Mouse (Mus musculus) layer of hippocampus, adult 18-20 months (tissue): ENCODE results near the gene Kcnj8. TPM values are rescaled to one million over a fixed set of nuclear protein-coding genes. Genes with fewer than 3 reads are reported as not detected.
"Not testable (repeated sequence)": the region's sequence is repeated elsewhere in the genome, so short reads cannot be mapped to it uniquely, and the experiment has no call there.

ENCODE experiments used
- DNase-seq, 2 experiments: peaks; one replicate each; pipeline ENCODE4 v3.0.0; 2022; ENCODE audit warnings: low spot score in 2 of 2
- total RNA-seq, 2 experiments: library from RNA; stranded (reverse); gene quantifications; 2 replicates each; pipeline ENCODE4 v1.2.3; 2021

The Kcnj8 gene
- total RNA-seq, 2 experiments from 2014 or later, result 1.6 to 2.2 TPM

DNA sequence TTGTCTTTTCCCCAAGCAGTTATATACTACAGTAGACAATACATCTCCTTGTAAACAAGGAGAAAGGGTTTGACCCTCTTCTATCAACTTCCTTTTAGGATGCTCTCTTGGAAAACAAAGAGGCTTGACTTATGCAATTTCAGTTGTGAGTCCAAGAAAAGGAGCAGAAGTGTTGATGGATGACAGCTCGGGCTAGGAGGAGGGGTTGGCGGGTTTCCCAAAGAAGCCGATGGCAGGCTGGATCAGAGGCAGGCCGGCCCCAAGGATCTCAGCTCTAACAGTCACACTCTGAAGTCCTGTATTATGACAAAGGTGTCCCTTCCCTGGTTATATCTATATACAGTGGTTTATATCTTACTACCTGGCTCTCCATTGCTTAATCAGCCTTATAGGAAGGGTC is 19.9 kb downstream of the Kcnj8 start:
- DNase-seq, result peak in 1 of 2 experiments; percentile 11

DNA sequence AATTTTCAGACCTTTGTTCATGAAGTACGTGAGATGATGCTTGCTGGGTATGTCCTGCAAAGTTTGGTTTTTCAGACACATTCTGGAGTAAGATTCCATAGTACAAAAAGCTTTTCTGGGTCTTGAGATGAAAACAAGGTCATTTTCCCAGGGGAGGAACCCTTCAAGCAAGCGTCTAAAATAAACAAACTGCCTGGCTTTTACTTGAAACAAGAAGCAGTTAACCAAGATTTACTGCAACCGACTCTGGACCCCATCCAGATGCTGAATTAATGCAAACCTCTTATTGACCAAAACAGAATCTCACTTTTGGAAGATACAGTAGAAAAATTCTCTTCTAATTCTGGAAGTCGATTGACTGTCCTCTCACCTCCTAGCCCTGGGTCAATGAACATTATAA is 20.5 kb downstream of the Kcnj8 start:
- no peak for DNase-seq

DNA sequence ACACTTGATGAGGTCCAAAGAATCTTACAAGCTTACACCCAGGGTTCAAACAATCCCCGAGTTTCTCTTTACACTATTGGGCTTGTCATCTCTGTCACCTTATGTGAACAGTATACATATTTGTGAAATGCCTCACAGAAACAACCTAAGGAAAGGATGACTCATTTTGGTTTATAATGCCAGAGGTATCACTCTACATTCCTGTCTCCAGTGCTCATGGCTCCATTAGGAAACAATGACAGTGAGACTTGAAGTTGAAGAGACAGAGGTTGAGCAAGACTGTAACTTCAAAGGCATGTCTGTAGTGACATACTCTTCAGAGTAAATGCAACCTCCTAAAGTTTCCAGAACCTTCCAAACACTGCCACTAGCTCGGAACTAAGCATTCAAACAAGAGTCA is 23.0 kb downstream of the Kcnj8 start:
- DNase-seq, result no peak

DNA sequence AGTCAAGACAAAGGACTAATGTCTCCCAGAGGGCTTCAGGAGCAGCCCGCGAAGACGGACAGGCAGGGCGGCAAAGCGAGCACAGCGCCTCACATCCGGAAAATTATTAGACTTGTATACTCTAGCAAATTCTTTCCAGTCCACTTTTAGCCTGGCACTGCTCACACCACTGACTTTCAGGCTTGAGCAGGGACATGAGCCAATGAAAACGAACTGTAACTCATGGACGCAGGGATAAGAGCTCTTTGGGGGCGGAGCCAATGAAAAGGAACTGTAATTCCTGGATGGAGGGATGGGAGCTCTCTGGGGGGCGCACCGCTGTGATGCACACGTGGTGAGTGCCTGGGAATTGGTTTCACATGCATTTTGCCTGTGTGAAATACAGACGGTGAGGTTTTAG is 26.3 kb downstream of the Kcnj8 start:
- DNase-seq, result no peak

DNA sequence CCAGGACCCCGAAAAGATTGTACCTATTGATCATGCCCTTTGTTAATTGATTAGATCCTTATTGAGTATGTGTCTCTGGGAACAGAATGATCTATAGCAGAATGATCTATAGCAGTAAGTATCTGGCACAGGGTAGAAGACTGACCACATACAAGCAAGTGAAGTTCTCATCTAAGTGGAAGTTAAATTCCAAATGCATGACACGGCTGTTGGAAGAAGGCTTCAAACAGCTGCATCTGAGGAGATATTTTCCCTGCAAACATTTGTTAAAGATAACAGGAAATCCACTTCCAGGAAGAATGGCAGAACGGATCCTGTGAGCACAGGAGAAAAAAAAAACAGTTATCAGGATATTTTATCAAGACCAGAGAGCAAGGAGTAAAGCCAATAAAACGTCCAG is 27.8 kb downstream of the Kcnj8 start:
- DNase-seq, result no peak

DNA sequence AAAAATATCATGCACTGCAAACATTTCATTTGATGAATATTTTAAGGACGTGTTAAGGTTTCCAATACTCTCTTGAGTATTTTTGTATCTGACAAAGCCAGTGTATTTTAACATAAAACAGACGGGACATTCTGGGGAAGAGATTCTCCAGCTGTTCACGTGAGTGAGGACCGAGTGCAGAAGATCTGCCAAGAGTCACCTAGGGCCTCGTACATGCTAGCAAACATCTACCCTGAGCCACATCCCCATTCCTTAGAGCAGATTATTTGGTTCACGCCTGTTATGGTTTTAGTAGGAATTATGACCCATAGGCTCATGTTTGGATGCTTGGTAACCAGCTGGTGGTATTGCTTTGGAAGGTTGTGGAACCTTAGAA is 28.6 kb downstream of the Kcnj8 start:
- DNase-seq, result no peak

DNA sequence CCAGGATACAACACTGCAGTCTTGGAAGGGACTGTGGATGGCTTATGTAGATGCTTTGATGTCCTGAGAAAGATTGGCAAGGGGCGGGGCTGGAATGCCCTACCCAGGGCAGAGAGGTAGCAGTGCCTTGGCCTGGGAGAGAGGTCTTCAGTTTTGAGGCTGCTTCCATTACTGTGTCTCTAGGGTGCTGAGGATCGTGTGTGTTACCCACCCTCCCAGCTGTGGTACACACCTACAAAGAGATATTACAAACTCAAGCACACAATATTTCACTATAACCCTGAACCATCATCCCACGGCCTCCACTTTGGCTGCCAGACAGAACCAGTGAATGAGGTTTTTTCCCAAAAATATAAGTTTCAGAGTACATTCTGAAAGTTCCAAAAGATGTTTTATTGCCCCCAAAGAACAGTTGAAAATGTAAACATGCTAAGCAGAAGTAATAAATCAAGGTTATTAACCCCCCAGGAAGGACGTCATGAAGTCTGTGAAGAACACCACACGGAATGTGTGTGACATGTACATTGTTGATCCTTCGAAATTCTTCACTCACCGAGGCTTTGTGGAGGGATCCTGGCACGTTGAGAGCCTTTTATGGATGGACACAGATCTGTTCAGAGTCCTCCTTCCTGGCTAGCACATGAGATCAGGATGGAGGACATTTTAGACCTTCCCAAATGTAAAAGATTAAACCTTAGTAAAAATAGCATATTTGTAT is 29.2 kb downstream of the Kcnj8 start:
- DNase-seq, result no peak

DNA sequence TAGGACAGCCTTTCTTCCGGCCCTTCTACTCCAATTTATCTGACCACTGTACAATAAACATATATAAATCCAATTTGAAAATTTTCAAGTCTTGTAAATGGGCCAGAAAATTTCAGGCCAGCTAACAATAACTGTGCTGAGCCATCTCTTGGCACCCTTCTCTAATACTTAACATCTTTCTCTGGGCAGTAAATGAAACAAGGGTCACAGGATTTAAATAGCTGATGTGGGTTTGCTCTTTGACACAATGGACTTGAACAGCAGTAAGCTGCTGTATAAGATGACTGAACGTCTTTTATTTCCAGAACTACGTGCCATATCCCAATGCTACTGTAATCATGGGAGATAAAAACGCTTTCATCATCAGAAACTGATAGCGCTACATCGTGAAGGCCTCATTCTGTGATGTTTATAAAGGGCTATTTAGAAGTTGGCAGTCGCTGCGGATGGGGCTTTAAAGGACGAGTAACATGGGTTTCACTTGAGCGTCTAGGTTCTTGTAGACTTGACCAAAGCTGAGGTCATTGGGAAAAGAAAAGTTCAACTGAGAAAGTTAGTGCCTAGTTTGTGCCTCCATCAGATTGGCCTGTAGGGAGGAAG is 30.8 kb downstream of the Kcnj8 start:
- no peak for DNase-seq

DNA sequence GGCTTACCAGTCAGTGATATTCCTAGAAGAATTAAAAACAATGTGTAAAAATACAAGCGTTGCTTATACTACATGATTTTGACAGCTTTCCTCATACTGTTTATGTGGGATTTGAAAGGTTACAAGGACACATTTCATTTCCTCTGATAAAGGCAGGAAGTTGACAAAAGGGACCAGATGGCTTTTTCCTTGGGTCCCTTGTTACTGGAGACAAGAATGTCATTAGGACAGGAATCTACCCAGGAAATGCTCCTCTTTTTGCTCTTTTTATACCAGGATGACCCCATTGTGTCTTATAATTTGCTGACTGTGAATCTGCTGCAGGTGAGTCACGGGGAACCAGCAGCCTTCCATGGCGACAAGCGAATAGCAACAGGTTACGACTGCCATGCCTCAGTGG is 31.3 kb downstream of the Kcnj8 start:
- DNase-seq, result no peak

DNA sequence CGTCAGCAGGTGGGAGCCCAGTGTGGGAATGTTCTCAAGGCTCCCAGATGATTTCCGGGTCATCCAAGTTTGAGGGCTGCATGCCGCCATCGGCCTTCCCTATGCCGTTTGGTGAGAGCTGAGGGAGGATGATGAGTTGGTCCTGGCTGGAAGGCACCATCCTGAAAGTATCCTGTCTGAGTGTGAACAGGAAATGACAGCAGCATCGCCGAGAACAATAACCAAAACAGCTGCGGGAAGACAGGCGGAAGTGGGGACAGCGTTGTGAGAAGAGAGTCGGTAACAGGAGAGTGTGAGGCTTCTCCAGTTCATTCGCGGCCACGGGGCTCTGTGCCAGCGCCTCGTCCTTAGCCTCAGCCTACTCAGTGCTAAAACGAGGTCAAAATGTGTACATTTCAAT is 32.9 kb downstream of the Kcnj8 start:
- no peak for DNase-seq

DNA sequence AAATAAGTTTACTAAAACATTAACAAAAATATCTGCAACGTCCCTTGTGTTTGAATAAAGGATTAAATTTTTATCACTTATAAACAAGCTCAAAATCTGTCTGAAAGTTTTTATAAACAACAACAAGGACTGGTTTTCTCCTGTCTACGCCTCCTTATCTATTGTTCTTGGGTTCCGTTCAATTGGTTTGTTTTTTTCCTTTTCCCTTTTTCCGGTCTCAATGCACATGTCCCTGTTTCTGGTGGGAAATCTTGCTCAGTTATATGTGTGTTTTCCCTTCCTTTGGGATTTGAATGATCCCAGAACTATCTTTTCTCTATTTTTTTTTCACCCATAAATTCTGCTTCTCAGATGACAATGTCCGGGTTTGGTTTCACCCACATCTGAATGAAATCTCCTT is 38.0 kb downstream of the Kcnj8 start:
- no peak for DNase-seq

DNA sequence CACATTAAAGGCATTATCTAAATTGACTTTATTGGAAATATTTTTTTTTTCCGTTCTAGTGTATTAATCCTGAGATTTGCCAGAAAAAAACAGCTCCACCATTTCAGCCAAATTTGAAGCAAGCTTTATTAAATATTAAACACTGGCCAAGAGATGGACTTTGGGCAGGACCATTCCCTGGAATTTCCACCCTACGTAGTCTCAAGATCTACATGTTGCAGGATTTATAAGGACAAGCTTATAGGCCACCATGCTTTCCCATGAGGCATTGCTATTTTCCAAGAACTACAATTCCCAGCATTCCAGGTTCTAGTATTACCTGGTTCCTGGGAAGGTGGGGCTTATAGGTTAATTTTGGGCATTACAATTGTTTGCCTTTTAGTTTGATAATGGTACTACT is 38.7 kb downstream of the Kcnj8 start:
- no peak for DNase-seq

DNA sequence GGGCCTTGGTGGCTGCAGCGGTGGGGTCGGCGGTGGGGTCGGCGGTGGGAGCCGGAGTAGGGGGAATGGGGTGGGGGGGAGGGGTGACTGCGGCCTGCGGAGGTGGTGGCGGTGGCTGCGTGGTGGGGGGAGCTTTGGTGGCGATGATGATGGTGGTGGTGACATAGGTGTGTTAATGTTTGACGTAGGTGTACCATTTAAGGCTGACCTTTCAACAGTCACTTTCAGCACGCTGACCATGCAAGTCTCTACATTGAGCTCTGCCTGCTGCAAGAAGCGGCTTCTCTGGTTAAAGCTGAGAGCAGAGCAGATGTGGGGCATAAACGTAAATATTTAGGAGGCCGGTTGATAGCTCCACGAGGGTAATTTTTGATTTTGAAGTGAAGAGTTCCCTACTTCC is 39.3 kb downstream of the Kcnj8 start:
- no peak for DNase-seq

DNA sequence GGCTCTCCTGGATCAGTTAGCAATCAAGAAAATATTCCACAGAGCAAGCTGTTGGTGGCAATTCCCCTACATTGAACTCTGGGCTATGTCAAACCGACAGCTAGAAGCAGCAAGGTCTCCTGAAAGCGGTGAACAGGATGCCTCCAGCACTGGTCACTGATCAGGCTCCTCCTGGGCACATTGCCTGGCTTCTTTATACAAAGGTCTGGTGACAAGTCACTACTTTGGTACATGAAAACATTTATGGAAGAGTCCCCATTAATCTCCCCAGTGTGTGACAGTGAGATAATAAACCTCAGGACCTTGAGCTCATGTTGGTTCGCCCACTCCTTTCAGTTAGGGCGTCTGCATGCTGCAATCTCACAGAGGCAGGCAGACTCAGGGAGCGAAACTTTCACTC is 41.0 kb downstream of the Kcnj8 start:
- DNase-seq, result no peak

DNA sequence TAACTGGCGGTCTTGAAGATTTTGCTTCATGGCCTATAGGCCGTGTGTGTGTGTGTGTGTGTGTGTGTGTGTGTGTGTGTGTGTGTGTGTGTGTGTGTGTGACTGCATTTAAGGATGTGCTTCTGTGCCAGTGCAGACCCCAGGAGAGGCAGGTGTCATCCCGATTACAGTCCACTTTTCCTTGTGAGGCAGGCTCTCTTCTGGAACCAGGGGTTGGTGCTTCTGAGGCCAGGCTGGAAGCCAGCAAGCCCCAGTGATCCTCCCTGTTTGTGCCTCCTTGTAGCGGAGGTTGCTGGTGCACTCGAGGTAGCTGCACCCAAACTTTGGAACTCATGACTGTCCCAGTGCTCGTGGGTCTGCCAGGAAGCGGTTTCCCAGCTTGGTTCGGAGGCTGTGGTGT is 41.7 kb downstream of the Kcnj8 start:
- no peak for DNase-seq

DNA sequence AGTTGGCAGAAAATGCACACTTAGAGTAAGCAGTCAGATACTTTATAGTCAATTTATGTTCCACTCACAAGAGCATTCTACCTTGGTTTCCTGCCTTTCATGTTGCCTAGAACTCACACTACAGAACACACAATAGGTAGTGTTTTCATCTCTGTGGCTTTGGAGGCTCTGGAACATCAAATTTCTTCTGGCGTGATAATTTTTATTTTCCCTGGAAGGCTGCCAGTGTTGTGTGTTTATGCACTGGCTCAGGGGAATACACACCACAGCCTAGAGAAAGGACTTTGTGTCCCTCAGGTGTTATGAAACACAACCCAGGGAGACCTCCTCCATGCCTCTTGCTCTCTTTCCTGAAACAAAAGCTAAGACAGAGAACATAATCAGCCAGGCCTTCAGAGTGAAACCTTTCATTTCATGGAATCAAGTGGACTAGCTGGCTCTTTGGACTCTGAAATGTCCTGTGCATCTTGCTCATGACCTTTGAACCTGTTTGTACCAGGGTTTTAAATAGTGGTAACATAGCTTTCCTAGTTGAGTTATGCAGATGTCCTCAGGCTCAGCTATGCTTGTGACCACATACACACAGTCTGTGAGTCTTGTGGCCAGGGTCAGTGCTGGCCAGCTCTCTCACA is 43.4 kb downstream of the Kcnj8 start:
- DNase-seq, result no peak

DNA sequence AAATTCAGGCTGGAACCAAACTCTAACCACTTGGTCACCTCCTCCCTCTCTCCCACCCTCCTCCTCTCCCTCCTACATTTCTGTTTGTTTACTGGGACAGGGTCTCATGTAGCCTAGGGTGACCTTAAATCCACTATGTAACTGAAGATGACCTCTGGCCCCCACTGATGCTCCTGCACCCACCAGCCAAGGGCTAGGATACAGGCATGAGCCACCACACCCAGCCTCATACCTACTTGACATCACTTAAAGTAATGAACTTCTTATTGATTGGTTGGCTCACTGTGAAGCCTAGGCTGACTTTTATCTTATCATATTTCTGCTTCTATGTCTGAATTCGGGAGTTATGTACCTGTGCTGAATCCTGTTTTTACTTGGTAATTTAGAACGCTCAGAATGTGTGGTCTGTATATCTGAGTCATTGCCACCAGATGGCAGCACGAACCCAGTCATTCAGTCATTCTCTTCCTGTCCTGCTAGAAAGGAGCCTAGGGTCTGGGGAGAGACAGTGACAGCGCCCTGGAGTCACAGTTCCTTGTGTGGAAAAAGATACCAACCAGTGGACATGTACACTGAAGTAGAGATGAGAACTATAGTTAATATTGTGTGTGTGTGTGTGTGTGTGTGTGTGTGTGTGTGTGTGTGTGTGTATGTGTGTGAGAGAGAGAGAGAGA is 46.6 kb downstream of the Kcnj8 start:
- DNase-seq, result peak; percentile 19 to 75

DNA sequence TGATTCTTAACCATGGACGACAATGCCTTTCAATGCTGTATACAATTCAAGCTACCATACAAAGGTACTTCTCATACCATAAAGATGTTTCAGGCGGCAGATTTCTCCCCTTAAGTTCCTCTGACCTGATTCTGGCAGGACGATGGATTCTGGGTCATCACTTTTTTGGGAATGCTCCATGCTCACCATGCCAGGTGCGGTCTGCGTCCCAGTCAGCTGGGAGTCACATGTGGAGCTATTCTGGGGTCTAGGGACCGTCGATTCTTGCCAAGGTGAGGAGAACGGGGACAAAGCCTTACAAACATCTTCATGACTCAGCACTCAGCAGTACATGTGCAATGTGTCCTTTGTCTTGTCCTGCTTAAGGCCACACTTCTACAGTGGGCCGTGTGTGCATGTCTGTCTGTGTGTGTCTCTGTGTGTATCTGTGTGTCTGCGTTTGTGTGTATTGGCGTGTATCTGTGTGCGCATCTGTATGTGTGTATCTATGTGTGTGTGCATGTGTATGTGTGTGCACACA is 49.8 kb downstream of the Kcnj8 start:
- no peak for DNase-seq

DNA sequence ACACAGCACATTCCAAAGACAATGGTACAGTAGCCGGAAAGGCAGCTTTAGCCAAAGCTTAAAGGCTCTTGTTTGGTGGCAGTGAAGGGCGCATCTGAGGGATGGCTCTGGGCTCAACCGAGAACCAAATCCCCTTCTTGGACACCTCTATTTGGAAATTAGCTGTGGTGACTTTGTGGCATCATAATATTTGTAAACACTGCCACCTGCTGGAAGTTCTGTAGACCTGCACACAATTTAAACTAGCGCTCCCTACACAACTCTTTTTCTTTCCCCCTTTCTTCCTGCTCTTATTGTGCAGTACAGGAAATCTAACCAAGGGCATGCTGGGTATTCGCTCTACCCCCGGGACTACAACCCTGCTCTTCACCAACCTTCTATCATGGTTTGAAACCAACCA is 52.3 kb downstream of the Kcnj8 start:
- peak in 1 of 2 experiments; percentile 24 for DNase-seq

DNA sequence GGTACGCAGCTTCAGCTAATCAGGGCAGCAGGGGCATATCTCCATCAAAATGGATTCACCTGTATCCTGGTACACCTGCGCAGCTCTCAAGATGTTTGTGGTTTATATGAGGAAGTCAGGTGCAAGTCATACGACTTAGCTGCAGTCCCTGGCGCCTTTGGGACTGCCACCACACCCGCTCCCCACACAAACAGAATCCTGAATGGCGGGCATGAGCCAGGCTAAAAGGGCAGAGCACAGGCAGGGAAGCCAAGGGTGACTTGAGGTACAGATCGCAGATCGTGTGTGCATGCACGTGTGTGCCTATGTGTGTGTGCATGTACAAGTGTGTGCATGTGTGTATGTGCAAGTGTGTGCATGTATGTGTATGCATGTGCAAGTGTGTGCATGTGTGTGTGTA is 56.0 kb downstream of the Kcnj8 start:
- not testable (repeated sequence) for DNase-seq

DNA sequence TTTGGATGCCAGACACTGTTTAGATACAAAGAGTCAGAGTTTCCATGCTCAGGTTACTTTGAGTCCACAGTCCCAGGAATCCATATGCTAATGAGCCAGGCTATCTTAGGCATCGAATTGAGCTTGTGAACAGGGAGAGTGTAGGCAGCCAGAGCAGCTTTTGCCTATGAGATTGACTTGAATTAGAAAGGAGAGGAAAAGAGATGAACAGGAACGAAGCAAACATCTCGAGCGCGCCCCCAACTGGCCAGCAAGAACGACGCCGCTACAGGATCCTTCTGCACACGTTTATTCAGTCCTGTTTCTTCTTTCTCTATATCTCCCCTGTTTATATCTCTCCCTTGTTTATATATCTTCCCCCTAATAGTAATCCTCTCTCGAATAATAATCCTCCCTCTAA is 56.5 kb downstream of the Kcnj8 start:
- DNase-seq, result peak; percentile 62 to 82
